Mouse (Mus musculus) kidney, postnatal 4 days (tissue): ENCODE measurements around the gene Rabl2.

Source experiments
- DNase-seq, 2 experiments: peaks; one replicate each; pipeline ENCODE4 v3.0.0; 2021; ENCODE audit warnings: mixed read lengths in 2 of 2

Rabl2 gene

DNA sequence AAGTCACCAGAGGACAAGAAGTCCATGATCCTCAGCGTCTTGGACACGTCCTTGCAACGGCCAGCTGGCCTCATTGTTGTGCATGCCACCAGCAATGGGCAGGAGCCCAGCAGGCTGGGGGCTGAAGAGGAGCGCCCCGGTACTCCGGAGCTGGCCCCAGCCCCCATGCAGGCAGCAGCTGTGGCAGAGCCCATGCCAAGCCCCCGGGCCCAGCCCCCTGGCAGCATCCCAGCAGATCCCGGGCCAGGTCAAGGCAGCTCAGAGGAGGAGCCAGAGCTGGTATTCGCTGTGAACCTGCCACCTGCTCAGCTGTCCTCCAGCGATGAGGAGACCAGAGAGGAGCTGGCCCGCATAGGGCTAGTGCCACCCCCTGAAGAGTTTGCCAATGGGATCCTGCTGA lies 42.9 kb downstream of the Rabl2 start:
- DNase-seq = peak in 1 of 2 experiments; percentile 33

DNA sequence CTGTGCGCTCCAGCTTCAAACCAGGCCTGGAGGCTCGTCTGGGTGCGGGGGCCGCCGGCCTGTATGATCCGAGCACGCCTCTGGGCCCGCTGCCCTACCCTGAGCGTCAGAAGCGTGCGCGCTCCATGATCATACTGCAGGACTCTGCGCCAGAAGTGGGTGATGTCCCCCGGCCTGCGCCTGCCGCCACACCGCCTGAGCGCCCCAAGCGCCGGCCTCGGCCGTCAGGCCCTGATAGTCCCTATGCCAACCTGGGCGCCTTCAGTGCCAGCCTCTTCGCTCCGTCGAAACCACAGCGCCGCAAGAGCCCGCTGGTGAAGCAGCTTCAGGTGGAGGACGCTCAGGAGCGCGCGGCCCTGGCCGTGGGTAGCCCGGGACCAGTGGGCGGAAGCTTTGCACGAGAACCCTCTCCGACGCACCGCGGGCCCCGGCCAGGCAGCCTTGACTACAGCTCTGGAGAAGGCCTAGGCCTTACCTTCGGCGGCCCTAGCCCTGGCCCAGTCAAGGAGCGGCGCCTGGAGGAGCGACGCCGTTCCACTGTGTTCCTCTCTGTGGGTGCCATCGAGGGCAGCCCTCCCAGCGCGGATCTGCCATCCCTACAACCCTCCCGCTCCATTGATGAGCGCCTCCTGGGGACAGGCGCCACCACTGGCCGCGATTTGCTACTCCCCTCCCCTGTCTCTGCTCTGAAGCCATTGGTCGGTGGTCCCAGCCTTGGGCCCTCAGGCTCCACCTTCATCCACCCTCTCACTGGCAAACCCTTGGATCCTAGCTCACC lies 43.7 kb downstream of the Rabl2 start:
- DNase-seq = peak; percentile 49 to 62

DNA sequence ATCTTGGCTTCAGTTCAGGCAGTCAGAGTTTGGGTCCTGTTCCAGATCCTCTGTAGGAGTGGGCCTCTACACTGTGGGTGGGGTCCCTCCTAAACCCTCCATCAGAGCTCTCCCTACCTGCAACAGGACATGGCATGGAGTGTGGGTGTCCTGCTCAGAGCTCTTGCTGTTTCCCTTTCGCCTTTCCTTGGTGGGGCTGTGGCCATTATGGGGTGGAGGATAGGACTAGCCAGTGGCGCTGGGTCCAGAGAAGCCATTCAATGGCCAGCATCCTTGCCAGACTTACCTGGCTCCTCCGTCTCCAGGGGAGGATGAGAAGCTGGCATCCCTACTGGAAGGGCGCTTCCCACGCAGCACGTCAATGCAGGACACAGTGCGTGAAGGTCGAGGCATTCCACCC lies 44.4 kb downstream of the Rabl2 start:
- no peak for DNase-seq

DNA sequence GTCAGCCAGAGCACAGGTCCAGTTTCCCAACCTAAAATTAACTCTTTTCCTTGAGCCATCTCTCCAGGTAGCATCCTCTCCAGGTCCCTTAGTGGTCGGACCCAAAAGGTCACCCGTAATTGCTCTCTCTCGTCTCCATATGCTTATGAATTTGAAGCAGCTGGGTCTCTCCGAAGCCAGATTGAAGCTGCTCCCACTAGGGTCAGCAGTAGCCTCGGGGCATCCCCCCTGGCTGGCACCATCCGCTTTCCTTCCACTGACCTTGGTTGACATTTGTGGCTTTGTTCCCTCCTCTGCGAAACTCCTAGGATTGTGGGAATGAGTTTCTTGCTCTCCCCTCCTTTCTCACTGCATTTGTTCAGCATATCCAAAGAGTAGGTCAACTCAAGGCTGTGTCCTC lies 47.6 kb downstream of the Rabl2 start:
- no peak for DNase-seq

DNA sequence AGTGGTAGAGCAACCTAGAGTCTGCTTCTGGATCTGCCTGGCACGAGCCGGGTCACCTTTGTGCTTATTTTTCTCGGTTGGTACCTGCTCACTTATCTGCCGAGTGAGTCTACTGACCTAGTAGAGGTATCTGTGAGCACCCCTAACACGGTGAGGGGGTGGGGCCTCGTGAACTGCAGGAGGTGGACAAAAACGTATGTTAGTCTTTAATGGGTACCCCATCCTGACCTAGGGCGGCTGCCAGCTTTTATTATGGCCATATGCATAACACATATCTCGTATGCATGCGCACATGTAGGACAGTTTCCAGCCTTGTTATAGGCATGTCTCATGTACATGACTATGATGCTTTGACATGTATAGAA lies 57.9 kb downstream of the Rabl2 start:
- no peak for DNase-seq

DNA sequence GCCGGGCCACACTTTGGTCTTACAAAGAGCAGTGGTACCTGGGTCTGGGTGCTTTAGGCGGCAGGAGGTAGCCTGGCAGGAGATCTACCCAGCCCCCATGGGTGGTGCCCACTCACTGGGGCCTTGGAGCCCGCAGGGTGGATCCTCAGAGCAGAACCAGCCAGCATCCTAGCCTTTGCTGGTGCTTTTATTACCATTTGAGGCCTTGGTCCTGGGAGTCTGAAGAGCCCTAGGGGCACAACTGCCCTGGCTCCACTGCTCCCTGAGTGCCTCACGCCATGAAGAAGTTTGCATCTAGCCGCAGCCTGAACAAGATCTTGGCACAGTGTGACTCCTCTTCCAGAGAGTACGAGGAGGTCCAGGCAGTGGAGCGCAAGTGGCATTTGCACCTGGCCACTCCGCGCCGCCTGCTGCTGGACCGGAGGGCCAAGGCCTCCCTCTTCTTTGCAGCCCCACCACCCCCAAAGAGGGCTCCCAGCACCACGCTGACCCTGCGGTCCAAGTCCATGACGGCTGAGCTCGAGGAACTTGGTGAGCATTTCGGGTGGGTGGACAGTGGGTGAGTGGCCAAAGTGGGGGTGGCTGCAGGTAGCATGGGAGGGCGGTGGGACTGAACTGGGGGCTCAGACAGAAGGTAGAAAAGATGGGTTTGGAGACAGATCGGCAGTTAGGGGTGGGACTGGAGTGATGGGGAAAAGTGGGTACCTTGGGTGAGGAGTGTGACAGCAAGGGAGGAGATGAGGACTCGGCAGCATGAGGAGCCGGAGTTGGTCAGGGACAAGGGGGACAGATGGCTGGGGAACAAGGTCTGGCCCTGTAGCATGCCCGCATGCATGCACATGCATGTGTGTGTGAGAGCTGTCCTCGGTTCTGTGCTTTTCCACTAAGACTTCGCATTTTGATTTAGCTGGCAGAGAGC lies 58.5 kb downstream of the Rabl2 start:
- no peak for DNase-seq
